9 mouse cellular contexts compared by ENCODE assay signal in genomic region chr5:130938911-130939608, GRCm38 (mm10).
DNase-seq lines count a peak whose midpoint lies in the region; ATAC-seq lines count a peak whose summit lies in the region.
"Had no signal": no experiment of that assay in that cellular context is flagged by ENCODE, and none has a peak within 500 bp of the region (broad histone marks: within the 10 kb centered on the region; RNA-seq: fewer than 3 reads in every experiment).

No protein-coding gene starts in this region.

- ATAC-seq in heart, embryonic 14.5 days (ENCODE audit: insufficient number of reproducible peaks, insufficient read depth, low FRiP score, low read depth), result 0 out of 2 replicates have a peak, but pooled peaks have one; percentile 35

- peaks cover 29% of the 10 kb centered on the region for H3K4me1 ChIP-seq in forebrain, embryonic 10.5 days
- H3K4me1 ChIP-seq in heart, embryonic 14.5 days (ENCODE audit: control insufficient read depth in 2 of 2, insufficient read depth in 2 of 2, low read length in 2 of 2), result peaks cover 8 to 9% of the 10 kb centered on the region in 2 experiments; a peak in 3 of 4 replicates

- H3K9me3 ChIP-seq in forebrain, embryonic 10.5 days, result no peaks in the 10 kb centered on the region
- no peaks in the 10 kb centered on the region for H3K9me3 ChIP-seq in heart, embryonic 14.5 days (ENCODE audit: control insufficient read depth, low read length)

- H3K9ac ChIP-seq in heart, embryonic 14.5 days (ENCODE audit: low read length), result no peak overlapping the region
- H3K9ac ChIP-seq: liver, embryonic 14.5 days had no signal

- H3K27ac ChIP-seq in forebrain, embryonic 10.5 days, result peak overlapping the region; percentile 76
- H3K27ac ChIP-seq in heart, embryonic 14.5 days (replicated peaks in 1 of 2; ENCODE audit: control insufficient read depth in 1 of 2, insufficient read depth in 1 of 2, low read depth in 2 of 2, low read length in 2 of 2), result peak overlapping the region in 1 of 2 experiments; percentile 47; a peak in 2 of 4 replicates
- H3K27ac ChIP-seq: liver, embryonic 14.5 days had no signal

- intact Hi-C loops in left cerebral cortex, postnatal 36 days (cut with DNase I), result loop anchor here (2.0 kb wide), 1 partner anchor 32 kb away; no protein-coding TSS in a partner anchor

- H3K4me3 ChIP-seq in forebrain, embryonic 10.5 days, result no peak overlapping the region
- no peak overlapping the region for H3K4me3 ChIP-seq in heart, embryonic 14.5 days (ENCODE audit: control insufficient read depth in 1 of 2, insufficient read depth in 1 of 2, low read depth in 1 of 2, low read length in 2 of 2)

- 32% methylated on average over 4 of the region's 4 CpGs for WGBS in forebrain, embryonic 10.5 days
- WGBS in heart, embryonic 14.5 days, result 39% methylated on average over 4 of the region's 4 CpGs

- no peak overlapping the region for H3K4me2 ChIP-seq in heart, embryonic 14.5 days (ENCODE audit: low read length)

- peaks cover 48% of the 10 kb centered on the region for H3K27me3 ChIP-seq in forebrain, embryonic 10.5 days (ENCODE audit: poor library complexity, severe bottlenecking)
- H3K27me3 ChIP-seq in heart, embryonic 14.5 days (ENCODE audit: control insufficient read depth, insufficient read depth, low read length), result no peaks in the 10 kb centered on the region

- no peaks in the 10 kb centered on the region for H3K36me3 ChIP-seq in forebrain, embryonic 10.5 days (replicated peaks)
- no peaks in the 10 kb centered on the region for H3K36me3 ChIP-seq in heart, embryonic 14.5 days (ENCODE audit: control insufficient read depth, insufficient read depth, low read length)

- peak; percentile 44 for DNase-seq in Muller cell, postnatal 12 days (ENCODE audit: inconsistent ontology term)
- DNase-seq in brain, adult 2 months (ENCODE audit: low read depth, low spot score), result peak; percentile 86
- no peak for DNase-seq in forebrain, embryonic 10.5 days (ENCODE audit: extremely low spot score, low spot score)
- DNase-seq in left cerebral cortex, postnatal 36 days (ENCODE audit: low spot score in 2 of 2), result peak; percentile 24 to 26
- DNase-seq in retina, postnatal 1 day, result peak; percentile 49
- DNase-seq in c-Kit-positive CD71-positive TER-119-positive erythroid progenitor cells, embryonic 14.5 days (ENCODE audit: low spot score), result no peak
- DNase-seq in urinary bladder, postnatal 36 days (ENCODE audit: low spot score in 2 of 2), result no peak

Comparison
In these comparisons a context has a peak if more than half of its experiments do, and no peak if none do; other contexts are left out.
1. DNase-seq: peak in Muller cell, postnatal 12 days (single experiment), brain, adult 2 months (single experiment), left cerebral cortex, postnatal 36 days (2 of 2) and retina, postnatal 1 day (single experiment); none in forebrain, embryonic 10.5 days (single experiment), c-Kit-positive CD71-positive TER-119-positive erythroid progenitor cells, embryonic 14.5 days (single experiment) and urinary bladder, postnatal 36 days (0 of 2).